Mouse (Mus musculus): Measurements from ENCODE around the gene Itga3.
A peak's percentile ranks its signal among the peaks of the same experiment; 100 is the strongest.

Gene Itga3

DNA sequence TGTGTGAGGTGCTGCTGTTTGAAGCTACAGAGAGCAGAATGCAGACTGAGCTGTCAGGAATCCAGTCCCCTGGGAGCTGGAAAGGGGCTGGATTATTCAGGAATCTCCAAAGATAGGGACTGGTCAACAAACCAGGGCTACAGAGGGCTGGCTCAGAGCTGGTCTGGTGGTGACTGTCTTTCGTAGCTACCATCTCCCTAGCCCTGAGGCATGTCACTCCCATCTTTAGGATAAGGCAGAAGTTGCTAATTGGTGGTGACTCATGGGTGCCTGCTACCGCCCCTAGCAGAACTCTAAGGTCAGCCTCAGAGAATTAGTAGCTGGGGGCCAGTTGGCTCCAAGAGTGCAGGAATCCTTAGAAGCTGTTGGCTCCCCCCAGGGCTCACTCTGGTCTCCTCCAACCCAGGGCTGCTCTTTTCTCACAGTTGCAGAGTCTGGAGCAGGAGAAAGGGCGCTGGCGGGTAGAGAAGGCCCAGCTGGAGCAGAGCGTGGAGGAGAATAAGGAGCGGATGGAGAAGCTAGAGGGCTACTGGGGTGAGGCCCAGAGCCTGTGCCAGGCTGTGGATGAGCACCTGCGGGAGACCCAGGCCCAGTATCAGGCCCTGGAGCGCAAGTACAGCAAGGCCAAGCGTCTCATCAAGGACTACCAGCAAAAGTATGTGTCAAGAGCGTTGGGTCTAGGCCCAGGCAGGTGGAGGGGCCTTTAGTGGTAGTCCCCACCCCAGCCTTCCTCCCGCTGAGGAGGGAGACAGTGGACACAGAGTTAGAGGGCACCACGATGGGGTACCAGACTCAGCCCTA is 72.3 kb downstream of the Itga3 start:
- DNase-seq (ENCODE audit: low read depth), result no peak

GRCm38 (mm10) chr11:95002705-95003104 is 73.9 kb downstream of the Itga3 start:
- DNase-seq (ENCODE audit: low read depth), result no peak

DNA sequence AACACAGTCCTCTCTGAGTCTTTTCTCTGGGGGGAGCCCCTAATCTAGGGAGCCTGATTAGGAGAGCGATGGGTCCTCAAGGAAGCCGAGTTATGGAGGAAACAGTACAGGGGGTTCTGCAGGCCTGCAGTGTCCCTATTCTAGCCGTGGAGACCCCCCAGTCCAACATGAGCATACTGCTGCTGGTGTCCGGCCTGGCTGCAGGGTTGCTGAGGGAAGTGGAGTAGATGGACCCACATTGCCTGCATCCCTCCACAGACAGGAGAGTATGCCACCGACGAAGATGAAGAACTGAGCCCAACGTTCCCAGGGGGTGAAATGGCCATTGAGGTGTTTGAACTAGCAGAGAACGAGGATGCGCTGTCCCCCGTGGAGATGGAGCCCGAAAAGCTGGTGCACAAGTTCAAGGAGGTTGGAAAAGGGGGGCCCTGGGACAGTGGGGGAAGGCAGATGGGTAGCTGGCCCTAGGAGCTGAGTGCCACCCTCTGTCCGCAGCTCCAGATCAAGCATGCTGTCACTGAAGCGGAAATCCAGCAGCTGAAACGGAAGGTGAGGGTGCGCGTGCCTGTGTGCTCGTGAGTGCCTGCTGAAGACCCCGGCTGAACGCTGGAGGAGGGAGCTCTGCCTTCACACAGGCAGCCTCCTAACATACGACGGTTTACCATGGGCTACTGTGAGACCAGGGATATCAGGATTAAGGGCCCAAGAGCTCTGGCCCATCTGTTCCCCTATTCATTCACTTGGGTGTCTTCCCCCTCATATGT is 74.8 kb downstream of the Itga3 start:
- no peak for DNase-seq (ENCODE audit: low read depth)

DNA sequence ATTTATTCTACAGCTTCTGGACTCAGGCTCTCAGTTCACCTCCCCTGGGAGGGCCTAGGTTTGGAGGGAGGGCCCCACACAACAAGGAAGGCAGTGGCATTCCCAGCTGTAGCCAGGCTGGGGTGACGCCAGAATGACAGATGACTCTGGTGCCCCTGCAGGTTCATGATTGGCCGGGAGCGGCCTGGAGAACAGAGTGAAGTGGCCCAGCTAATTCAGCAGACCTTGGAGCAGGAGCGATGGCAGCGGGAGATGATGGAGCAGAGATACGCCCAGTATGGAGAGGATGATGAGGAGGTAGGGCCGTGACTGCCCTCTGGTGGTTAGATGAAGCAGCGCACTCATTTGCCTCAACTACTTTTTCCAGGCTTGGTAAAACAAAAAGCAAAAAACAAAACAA is 75.5 kb downstream of the Itga3 start:
- DNase-seq (ENCODE audit: low read depth), result peak; percentile 86

DNA sequence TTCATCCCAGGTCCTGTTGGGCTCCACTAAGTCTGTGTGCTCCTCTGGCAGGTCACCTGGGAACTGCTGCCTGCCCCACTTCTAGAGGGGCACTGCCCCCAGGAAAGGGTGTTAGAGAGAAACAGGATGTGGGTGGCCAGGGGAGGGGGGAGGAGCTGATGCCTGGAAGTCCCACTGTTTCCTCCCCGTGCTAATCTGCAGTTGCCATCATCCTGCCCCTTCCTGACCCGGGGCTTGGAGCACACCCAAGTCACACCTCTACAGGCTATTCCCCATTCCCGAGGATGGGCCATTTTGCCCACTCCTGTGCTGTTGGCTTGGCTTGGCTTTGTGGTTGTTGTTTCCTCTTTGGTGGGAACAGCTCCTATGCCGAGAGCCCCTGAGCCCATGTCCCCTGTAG is 76.1 kb downstream of the Itga3 start:
- peak; percentile 91 for DNase-seq (ENCODE audit: low read depth)

DNA sequence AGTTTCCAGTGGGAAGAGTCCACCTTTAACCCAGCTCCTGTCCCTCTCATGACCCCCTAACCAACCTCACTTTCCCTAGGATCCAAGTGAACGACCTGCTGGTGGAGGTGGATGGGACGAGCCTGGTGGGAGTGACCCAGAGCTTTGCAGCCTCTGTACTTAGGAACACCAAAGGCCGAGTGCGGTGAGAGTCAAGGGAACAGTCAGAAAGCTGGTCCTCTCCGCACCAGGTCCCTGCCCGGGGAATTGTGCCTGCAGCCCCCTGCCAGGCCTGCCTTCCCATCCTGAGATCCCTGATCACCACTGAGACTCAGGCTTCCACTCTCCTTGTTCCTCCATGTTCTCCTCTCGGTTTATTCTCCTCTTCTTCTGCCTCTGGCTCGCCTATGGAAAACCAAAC is 76.5 kb downstream of the Itga3 start:
- DNase-seq (ENCODE audit: low read depth), result no peak

- no peak for DNase-seq (ENCODE audit: low read depth)
Observed at GRCm38 (mm10) chr11:94998041-94998531, 78.5 kb downstream of the Itga3 start.

DNA sequence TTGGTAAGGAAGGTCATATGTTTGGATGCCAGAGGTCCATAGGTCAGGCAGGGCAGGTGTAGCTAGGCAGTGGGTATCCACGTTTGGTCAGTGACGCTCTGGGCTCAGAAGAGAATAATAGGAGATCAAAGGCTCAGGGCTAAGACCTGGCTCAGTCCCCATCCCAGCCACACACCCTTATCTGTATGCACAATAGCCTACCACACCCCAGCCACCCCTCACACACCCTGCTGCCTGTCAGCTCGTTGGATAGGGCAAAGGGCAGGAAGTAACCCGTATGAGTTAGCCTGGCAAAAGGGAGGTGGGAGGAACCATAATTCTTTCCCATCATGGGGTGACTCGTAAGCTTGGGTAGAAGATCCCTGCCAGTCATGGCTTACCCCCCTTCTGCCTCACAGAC is 79.0 kb downstream of the Itga3 start:
- DNase-seq (ENCODE audit: low read depth), result peak; percentile 81

- DNase-seq (ENCODE audit: low read depth), result no peak
Observed at GRCm38 (mm10) chr11:94996984-94997383, 79.6 kb downstream of the Itga3 start.

DNA sequence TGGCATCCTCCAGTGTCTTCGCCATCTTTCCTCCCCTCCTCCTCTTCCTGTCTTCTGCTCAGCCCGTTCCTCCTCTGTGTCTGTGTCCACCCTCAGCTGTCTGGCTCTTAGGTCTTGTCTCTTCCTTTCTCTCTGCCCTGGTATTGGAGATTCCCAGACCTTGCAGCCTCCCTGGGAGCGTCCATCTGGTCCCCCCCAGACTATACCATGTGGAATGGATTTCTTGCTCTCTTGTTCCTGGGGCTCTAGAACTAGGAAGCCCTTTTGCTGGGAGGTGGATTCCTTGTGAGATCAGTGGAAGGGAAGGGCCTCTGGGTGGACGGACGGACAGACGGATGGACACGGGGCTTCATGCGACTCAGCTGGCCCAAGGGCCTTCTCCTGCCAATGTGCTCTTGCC is 80.5 kb downstream of the Itga3 start:
- DNase-seq (ENCODE audit: low read depth), result no peak

- DNase-seq (ENCODE audit: low read depth), result no peak
Observed at GRCm38 (mm10) chr11:94994947-94995772, 81.4 kb downstream of the Itga3 start.
